Mouse (Mus musculus): ENCODE data around the gene Mnat1. TPM values are rescaled to one million over a fixed set of nuclear protein-coding genes. Genes with fewer than 3 reads are reported as not detected.

The Mnat1 gene
- total and polyA plus RNA-seq, 3 experiments, result 29.4 to 36.9 TPM; not detected in 1

GRCm38 (mm10) chr12:73245687-73246086 is 122.2 kb downstream of the Mnat1 start:
- no peak overlapping the region for H3K9ac ChIP-seq (ENCODE audit: control insufficient read depth, low read depth, low read length, poor library complexity, severe bottlenecking)
- H3K36me3 ChIP-seq (ENCODE audit: control insufficient read depth in 1 of 2, insufficient read depth in 2 of 2, low read length in 2 of 2), result no peaks in the 10 kb centered on the region; a peak in 1 of 4 replicates
- no peak for DNase-seq (ENCODE audit: low read depth, low spot score)
- H3K9me3 ChIP-seq (replicated peaks; ENCODE audit: insufficient read depth, low read length), result no peaks in the 10 kb centered on the region
- H3K79me2 ChIP-seq (ENCODE audit: control insufficient read depth, insufficient read depth, low read length, poor library complexity), result no peaks in the 10 kb centered on the region
- H3K27me3 ChIP-seq (ENCODE audit: control insufficient read depth in 1 of 2, insufficient read depth in 2 of 2, low read length in 2 of 2), result no peaks in the 10 kb centered on the region
- no peak overlapping the region for H3K4me3 ChIP-seq (ENCODE audit: control insufficient read depth in 1 of 2, insufficient read depth in 1 of 2, low read depth in 2 of 2, low read length in 2 of 2)
- 0 out of 4 replicates have a peak, but pooled peaks cover 0 to 2% of the 10 kb centered on the region in 2 experiments for H3K4me1 ChIP-seq (ENCODE audit: control insufficient read depth in 1 of 2, insufficient read depth in 2 of 2, low read length in 2 of 2)
- no peak overlapping the region for H3K27ac ChIP-seq (ENCODE audit: control insufficient read depth, low read depth, low read length)
- TF ChIP-seq SIN3A (IDR thresholded peaks at IDR 0.05; ENCODE audit: low read length) (no peak), MAFK (IDR thresholded peaks at IDR 0.05; ENCODE audit: borderline replicate concordance, low read depth, low read length) (no peak), MEF2A (IDR thresholded peaks at IDR 0.05; ENCODE audit: extremely low read depth, insufficient replicate concordance, low read depth, low read length, poor library complexity, severe bottlenecking) (no peak), CTCF (IDR thresholded peaks at IDR 0.05 in 2 of 3, conservative IDR thresholded peaks at IDR 0.05 in 1 of 3; ENCODE audit: control insufficient read depth in 1 of 3, insufficient read depth in 1 of 3, low read depth in 2 of 3, low read length in 3 of 3, poor library complexity in 1 of 3, severe bottlenecking in 1 of 3) (no peak), TAL1 (IDR thresholded peaks at IDR 0.05; ENCODE audit: low read length) (no peak), NRF1 (IDR thresholded peaks at IDR 0.05; ENCODE audit: insufficient read depth, low read depth, low read length, poor library complexity, severe bottlenecking) (no peak), MXI1 (IDR thresholded peaks at IDR 0.05; ENCODE audit: low read depth, low read length) (no peak), ZMIZ1 (IDR thresholded peaks at IDR 0.05; ENCODE audit: low read depth, low read length) (no peak), POLR2A (IDR thresholded peaks at IDR 0.05; ENCODE audit: control insufficient read depth in 1 of 2, insufficient read depth in 1 of 2, low read depth in 1 of 2, low read length in 2 of 2, poor library complexity in 1 of 2) (no peak), ZKSCAN1 (IDR thresholded peaks at IDR 0.05; ENCODE audit: low read depth, low read length) (no peak), NELFE (IDR thresholded peaks at IDR 0.05; ENCODE audit: low read depth, low read length) (no peak), GATA1 (IDR thresholded peaks at IDR 0.05; ENCODE audit: low read depth, low read length) (no peak), MAZ (IDR thresholded peaks at IDR 0.05; ENCODE audit: low read depth, low read length) (no peak), RCOR1 (IDR thresholded peaks at IDR 0.05; ENCODE audit: low read depth, low read length) (no peak), USF1 (IDR thresholded peaks at IDR 0.05; ENCODE audit: low read depth, low read length) (no peak), CHD1 (IDR thresholded peaks at IDR 0.05; ENCODE audit: low read depth, low read length) (no peak), BHLHE40 (IDR thresholded peaks at IDR 0.05; ENCODE audit: borderline replicate concordance, low read depth, low read length) (no peak), TCF12 (IDR thresholded peaks at IDR 0.05; ENCODE audit: low read depth, low read length) (no peak)

GRCm38 (mm10) chr12:73255006-73255405 is 131.5 kb downstream of the Mnat1 start:
- H3K79me2 ChIP-seq (ENCODE audit: control insufficient read depth, insufficient read depth, low read length, poor library complexity), result no peaks in the 10 kb centered on the region
- no peaks in the 10 kb centered on the region for H3K4me1 ChIP-seq (ENCODE audit: control insufficient read depth in 1 of 2, insufficient read depth in 2 of 2, low read length in 2 of 2)
- H3K4me3 ChIP-seq (ENCODE audit: control insufficient read depth in 1 of 2, insufficient read depth in 1 of 2, low read depth in 2 of 2, low read length in 2 of 2), result no peak overlapping the region
- H3K36me3 ChIP-seq (ENCODE audit: control insufficient read depth in 1 of 2, insufficient read depth in 2 of 2, low read length in 2 of 2), result no peaks in the 10 kb centered on the region; a peak in 1 of 4 replicates
- DNase-seq (ENCODE audit: low read depth, low spot score), result no peak
- H3K9me3 ChIP-seq (replicated peaks; ENCODE audit: insufficient read depth, low read length), result no peaks in the 10 kb centered on the region
- TF ChIP-seq TBP (IDR thresholded peaks at IDR 0.05; ENCODE audit: low read depth, low read length), result no peak
- no peak for TF ChIP-seq NRF1 (IDR thresholded peaks at IDR 0.05; ENCODE audit: insufficient read depth, low read depth, low read length, poor library complexity, severe bottlenecking)
- TF ChIP-seq BHLHE40 (IDR thresholded peaks at IDR 0.05; ENCODE audit: borderline replicate concordance, low read depth, low read length), result no peak
- no peak for TF ChIP-seq SIN3A (IDR thresholded peaks at IDR 0.05; ENCODE audit: low read length)
- no peak for TF ChIP-seq ETS1 (IDR thresholded peaks at IDR 0.05; ENCODE audit: low read depth, low read length)
- no peak for TF ChIP-seq USF1 (IDR thresholded peaks at IDR 0.05; ENCODE audit: low read depth, low read length)
- no peak for TF ChIP-seq ZKSCAN1 (IDR thresholded peaks at IDR 0.05; ENCODE audit: low read depth, low read length)
- TF ChIP-seq ELF1 (IDR thresholded peaks at IDR 0.05; ENCODE audit: low read depth, low read length), result no peak
- TF ChIP-seq MYB (IDR thresholded peaks at IDR 0.05; ENCODE audit: low read depth, low read length), result no peak
- TF ChIP-seq SMC3 (IDR thresholded peaks at IDR 0.05; ENCODE audit: low read depth, low read length), result no peak
- no peak overlapping the region for H3K27ac ChIP-seq (ENCODE audit: control insufficient read depth, low read depth, low read length)
- H3K9ac ChIP-seq (ENCODE audit: control insufficient read depth, low read depth, low read length, poor library complexity, severe bottlenecking), result no peak overlapping the region
- no peaks in the 10 kb centered on the region for H3K27me3 ChIP-seq (ENCODE audit: control insufficient read depth in 1 of 2, insufficient read depth in 2 of 2, low read length in 2 of 2)
